Mouse (Mus musculus) liver (tissue): ENCODE data around the gene Vpreb3.
"Not testable (repeated sequence)": the region's sequence is repeated elsewhere in the genome, so short reads cannot be mapped to it uniquely, and the experiment has no call there.

Experiments
- DNase-seq: peaks from one replicate; pipeline ENCODE4 v3.0.0-alpha.2; 2020; ENCODE audit warnings: mixed read lengths

The Vpreb3 gene

DNA sequence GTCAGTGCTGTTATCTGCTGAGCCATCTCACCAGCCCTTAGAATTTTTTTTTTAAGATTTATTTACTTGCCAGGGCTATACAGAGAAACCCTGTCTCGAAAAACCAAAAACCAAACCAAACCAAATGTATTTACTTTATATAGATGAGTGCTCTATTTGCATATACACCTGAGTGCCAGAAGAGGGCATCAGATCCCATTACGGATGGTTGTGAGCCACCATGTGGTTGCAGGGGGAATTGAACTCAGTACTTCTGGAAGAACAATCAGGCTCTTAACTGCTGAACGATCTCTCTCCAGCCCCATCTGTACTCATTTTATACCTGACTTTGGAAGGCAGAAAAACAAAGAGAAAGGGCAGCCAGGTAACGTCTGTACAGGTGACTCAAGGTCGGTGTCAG, 32.4 kb downstream of the Vpreb3 start:
- DNase-seq = no peak

DNA sequence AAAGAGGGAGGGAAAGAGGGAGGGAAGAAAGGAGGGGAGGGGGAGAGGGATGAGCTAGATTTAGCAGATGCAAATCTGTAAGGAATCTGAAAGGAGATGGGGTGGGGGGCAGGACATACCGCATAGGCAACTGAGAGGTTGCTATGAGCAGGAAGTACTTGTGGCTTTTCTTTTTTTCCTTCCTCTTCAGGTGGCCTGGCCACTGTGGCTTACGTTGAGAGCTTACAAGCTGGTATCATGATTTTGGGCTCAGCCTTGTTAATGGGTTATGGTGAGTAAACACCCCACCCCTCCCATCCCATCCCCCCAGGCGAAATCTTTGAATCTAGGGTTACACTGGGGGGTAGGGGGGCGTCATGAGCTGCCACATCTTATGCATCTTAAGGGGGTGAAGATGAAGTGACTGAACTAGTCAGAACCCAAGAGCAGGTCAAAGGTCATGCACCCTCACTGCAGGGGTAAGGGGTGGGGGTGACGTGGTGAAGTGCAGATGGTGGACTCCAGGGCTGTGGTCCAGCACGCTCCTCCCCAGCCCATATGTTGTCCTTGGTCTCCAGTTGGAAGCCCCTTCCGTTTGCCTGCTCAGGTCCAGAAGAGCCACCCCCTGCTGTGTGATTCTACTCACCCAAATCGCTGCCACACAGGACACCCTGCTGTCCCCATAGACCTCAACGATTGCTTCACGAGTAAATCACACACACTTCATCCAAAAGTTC, 35.4 kb downstream of the Vpreb3 start:
- no peak for DNase-seq

DNA sequence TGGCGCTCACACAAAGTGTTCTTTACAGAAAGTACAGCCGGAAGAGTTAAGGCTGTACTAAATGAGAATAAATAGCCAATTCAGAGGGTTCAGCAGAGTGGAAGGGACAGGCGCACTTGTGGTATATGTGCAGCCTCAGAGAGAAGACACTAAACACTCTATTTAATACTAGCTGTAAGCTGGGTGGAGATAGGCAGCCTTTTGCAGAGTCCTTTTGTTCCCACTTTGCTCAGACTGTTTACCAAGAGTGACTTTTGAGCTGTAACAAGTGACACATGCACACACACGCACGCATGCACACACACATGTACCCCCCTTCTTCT, 35.9 kb downstream of the Vpreb3 start:
- DNase-seq = no peak

GRCm38 (mm10) chr10:75979432-75979831, 36.6 kb downstream of the Vpreb3 start:
- no peak for DNase-seq

DNA sequence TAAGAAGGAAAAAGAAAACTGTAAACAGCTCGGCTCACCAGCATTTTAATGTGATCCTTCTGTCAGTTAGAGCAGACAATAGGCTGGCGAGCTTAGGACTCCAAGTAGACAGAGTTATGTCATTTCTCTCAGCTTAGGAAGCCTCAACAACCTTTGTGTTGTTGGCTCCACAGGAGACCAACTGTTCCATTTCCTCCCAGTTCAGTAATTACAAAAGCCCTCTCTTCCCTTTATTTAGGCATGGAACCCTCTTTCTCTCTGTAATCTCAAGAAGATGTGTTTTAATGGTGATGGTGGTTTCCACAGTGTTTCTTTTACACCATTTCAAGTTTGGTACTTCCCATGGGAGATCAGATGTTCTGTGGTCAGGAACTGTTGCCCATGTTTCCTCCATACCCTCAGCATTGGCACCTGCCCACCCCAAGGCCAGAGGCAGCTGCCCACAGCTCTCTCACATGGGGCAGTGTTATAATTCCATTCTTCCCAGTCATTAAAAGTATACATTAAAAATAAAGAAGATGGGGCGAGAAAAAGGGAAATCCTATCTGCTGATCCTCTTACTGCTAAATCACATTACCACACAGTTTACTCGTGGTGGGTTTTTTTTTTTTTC, 47.7 kb downstream of the Vpreb3 start:
- no peak for DNase-seq

GRCm38 (mm10) chr10:75993616-75994240, 50.9 kb downstream of the Vpreb3 start:
- DNase-seq = no peak

DNA sequence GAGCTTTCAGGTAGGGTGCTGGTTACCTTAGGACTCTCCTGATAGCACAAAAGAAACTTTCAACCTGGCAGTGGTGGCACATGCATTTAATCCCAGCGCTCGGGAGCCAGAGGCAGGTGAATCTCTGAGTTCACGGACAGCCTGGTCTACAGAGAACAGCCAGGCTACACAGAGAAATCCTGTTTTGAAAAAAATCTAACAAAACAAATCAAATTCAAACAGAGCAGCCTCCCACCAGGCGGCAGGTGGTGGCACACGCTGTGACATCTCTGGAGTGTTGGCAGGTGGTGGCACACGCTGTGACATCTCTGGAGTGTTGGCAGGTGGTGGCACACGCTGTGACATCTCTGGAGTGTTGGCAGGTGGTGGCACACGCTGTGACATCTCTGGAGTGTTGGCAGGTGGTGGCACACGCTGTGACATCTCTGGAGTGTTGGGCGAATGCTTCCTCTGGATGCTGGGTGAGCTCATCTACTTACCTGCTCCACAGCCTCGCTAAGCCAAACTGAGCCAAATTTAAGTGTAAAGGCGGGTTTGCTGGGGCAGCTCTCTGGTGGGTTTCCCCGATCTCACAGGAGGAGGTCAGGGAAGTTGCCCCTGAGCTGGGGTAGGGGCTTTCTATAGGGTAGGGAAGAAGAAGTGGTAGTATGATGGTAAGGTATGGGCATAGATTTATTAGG, 51.8 kb downstream of the Vpreb3 start:
- not testable (repeated sequence) for DNase-seq

- DNase-seq = no peak
Measured at GRCm38 (mm10) chr10:75995463-75995862, 52.6 kb downstream of the Vpreb3 start.

DNA sequence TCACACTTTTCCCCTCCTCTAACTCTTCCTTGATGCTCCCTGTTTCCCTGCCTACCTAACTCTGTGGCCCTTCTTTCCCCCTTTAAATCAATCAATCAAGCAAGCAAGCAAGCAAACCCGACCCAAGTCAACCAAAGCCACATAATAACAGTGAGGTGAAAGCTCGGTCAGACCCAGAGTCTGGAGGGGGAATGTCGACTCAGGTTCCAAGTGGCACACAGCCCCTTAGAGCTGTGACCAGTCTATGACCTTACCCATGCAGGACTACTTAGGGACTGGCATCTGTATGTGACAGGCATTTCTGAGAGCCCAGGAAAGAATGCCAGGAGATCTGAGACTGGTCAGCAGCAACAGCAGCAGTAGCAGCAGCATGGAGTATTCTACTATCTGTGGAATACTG, 53.5 kb downstream of the Vpreb3 start:
- no peak for DNase-seq
